Comparison of ENCODE assay signal across 25 mouse cellular contexts in the genomic region with DNA sequence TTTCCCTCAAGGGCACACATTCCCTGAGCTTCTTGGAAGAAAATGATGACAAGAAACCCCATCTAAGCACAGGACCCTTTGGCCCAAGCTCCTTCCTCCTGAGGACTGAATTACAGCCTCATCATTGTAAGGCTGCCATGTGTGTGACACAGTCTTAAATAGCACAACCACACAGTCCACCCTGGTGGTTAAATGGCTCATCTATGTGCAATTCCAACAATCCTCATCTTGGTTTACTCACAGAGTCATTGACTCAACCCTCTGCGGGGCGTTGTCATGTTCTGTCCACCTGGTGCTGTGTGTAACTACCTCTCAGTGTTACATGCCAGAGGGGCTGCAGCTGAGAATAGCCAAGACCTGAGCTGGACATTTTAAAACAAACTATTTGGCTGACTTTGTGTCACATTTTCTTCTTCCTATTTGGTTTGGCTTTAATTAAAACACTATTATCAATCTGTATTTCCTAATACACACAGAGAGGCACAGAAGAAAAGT.
A peak's percentile ranks its signal among the peaks of the same experiment; 100 is the strongest.
DNase-seq lines count a peak whose midpoint lies in the region; ATAC-seq and TF ChIP-seq lines count a peak whose summit lies in the region.
"Had no signal": no experiment of that assay in that cellular context is flagged by ENCODE, and none has a peak within 500 bp of the region (broad histone marks: within the 10 kb centered on the region; RNA-seq: fewer than 3 reads in every experiment).

No protein-coding gene starts in this region.

- H3ac ChIP-seq in C2C12 (ENCODE audit: control insufficient read depth, insufficient read length, low read depth) = no peak overlapping the region

- no peaks in the 10 kb centered on the region for H3K9me3 ChIP-seq in midbrain, embryonic 11.5 days (ENCODE audit: control insufficient read depth, low read length)
- no peaks in the 10 kb centered on the region for H3K9me3 ChIP-seq in midbrain, embryonic 14.5 days (ENCODE audit: control insufficient read depth, low read length)
- H3K9me3 ChIP-seq: embryonic facial prominence, embryonic 13.5 days; embryonic facial prominence, embryonic 15.5 days; forebrain, embryonic 10.5 days; forebrain, embryonic 12.5 days had no signal

- peak; percentile 26 for DNase-seq in midbrain, embryonic 11.5 days (ENCODE audit: low spot score, missing footprints)
- no peak for DNase-seq in midbrain, embryonic 14.5 days
- peak; percentile 28 for DNase-seq in NIH3T3 (ENCODE audit: low read depth)
- no peak for DNase-seq in retina, postnatal 1 day
- no peak for DNase-seq in heart, adult 8-10 months (ENCODE audit: low spot score)
- DNase-seq in urinary bladder, postnatal 25 days (ENCODE audit: low spot score) = no peak
- DNase-seq: adrenal gland, adult 2 months; adrenal gland, postnatal 10 days; adrenal gland, postnatal 25 days; B cell, adult 2 months; cerebellum, adult 11 months; cerebellum, adult 18-20 months; cerebellum, adult 8-10 months; cerebellum, adult 9-11 months; cerebellum, postnatal 14 days; cerebellum, postnatal 36 days; embryo, embryonic 11 days had no signal

- H3K9ac ChIP-seq in midbrain, embryonic 11.5 days (ENCODE audit: low read length) = no peak overlapping the region
- no peak overlapping the region for H3K9ac ChIP-seq in midbrain, embryonic 14.5 days (replicated peaks; ENCODE audit: low read length)
- H3K9ac ChIP-seq: embryonic facial prominence, embryonic 13.5 days; embryonic facial prominence, embryonic 15.5 days; forebrain, embryonic 12.5 days had no signal

- no peak overlapping the region for H3K27ac ChIP-seq in midbrain, embryonic 11.5 days (ENCODE audit: low read depth, low read length)
- H3K27ac ChIP-seq in midbrain, embryonic 14.5 days (replicated peaks; ENCODE audit: low read depth, low read length) = no peak overlapping the region
- H3K27ac ChIP-seq: embryonic facial prominence, embryonic 13.5 days; embryonic facial prominence, embryonic 15.5 days; forebrain, embryonic 10.5 days; forebrain, embryonic 12.5 days had no signal

- H3K27me3 ChIP-seq in midbrain, embryonic 11.5 days (ENCODE audit: control insufficient read depth, insufficient read depth, low read length) = no peaks in the 10 kb centered on the region
- H3K27me3 ChIP-seq in midbrain, embryonic 14.5 days (ENCODE audit: control insufficient read depth, insufficient read depth, low read length) = no peaks in the 10 kb centered on the region
- no peaks in the 10 kb centered on the region for H3K27me3 ChIP-seq in C2C12 (ENCODE audit: control insufficient read depth, insufficient read depth, insufficient read length)
- H3K27me3 ChIP-seq: embryonic facial prominence, embryonic 13.5 days; embryonic facial prominence, embryonic 15.5 days; forebrain, embryonic 12.5 days had no signal

- no peaks in the 10 kb centered on the region for H3K79me3 ChIP-seq in C2C12 (ENCODE audit: low read depth)

- no peak overlapping the region for H3K4me3 ChIP-seq in midbrain, embryonic 11.5 days (ENCODE audit: low read depth, low read length)
- no peak overlapping the region for H3K4me3 ChIP-seq in midbrain, embryonic 14.5 days (replicated peaks; ENCODE audit: low read depth, low read length)
- no peak overlapping the region for H3K4me3 ChIP-seq in C2C12 (ENCODE audit: insufficient read depth, poor library complexity, severe bottlenecking)
- H3K4me3 ChIP-seq: embryonic facial prominence, embryonic 13.5 days; embryonic facial prominence, embryonic 15.5 days; erythroblast, embryonic 14.5 days; forebrain, embryonic 10.5 days; forebrain, embryonic 12.5 days had no signal

- WGBS in midbrain, embryonic 11.5 days = 91% methylated on average over 2 of the region's 2 CpGs
- 96% methylated on average over 2 of the region's 2 CpGs for WGBS in midbrain, embryonic 14.5 days

- no peak for TF ChIP-seq CTCF in C2C12 (IDR thresholded peaks at IDR 0.05; ENCODE audit: control insufficient read depth, insufficient read depth, insufficient read length)

- H3K4me2 ChIP-seq in midbrain, embryonic 11.5 days = no peak overlapping the region
- H3K4me2 ChIP-seq in midbrain, embryonic 14.5 days (ENCODE audit: low read length) = no peak overlapping the region
- H3K4me2 ChIP-seq: embryonic facial prominence, embryonic 13.5 days; embryonic facial prominence, embryonic 15.5 days; forebrain, embryonic 12.5 days had no signal

- H3K36me3 ChIP-seq in midbrain, embryonic 11.5 days (ENCODE audit: control insufficient read depth, insufficient read depth, low read length) = no peaks in the 10 kb centered on the region
- H3K36me3 ChIP-seq in midbrain, embryonic 14.5 days (ENCODE audit: control insufficient read depth, insufficient read depth, low read length) = no peaks in the 10 kb centered on the region
- H3K36me3 ChIP-seq in C2C12 (ENCODE audit: control insufficient read depth, insufficient read depth) = no peaks in the 10 kb centered on the region
- H3K36me3 ChIP-seq: embryonic facial prominence, embryonic 13.5 days; embryonic facial prominence, embryonic 15.5 days; forebrain, embryonic 10.5 days; forebrain, embryonic 12.5 days had no signal

- peaks cover 2% of the 10 kb centered on the region; the same call in 1 of the 2 replicates for H3K4me1 ChIP-seq in midbrain, embryonic 11.5 days (ENCODE audit: control insufficient read depth, insufficient read depth, low read length)
- H3K4me1 ChIP-seq in midbrain, embryonic 14.5 days (ENCODE audit: control insufficient read depth, insufficient read depth, low read length) = peaks cover 8% of the 10 kb centered on the region; the same call in 1 of the 2 replicates
- H3K4me1 ChIP-seq: embryonic facial prominence, embryonic 13.5 days; embryonic facial prominence, embryonic 15.5 days; forebrain, embryonic 10.5 days; forebrain, embryonic 12.5 days had no signal

- ATAC-seq in midbrain, embryonic 11.5 days (ENCODE audit: low FRiP score) = no peak
- no peak for ATAC-seq in midbrain, embryonic 14.5 days (ENCODE audit: low FRiP score, low TSS enrichment)
- ATAC-seq: forebrain, embryonic 14.5 days; forebrain, embryonic 16.5 days had no signal

- H3K79me2 ChIP-seq in C2C12 (ENCODE audit: control insufficient read depth, insufficient read depth) = no peaks in the 10 kb centered on the region

TF ChIP-seq in C2C12, 6 proteins besides CTCF, POLR2A, EP300 and RAD21:
- no peak for TF ChIP-seq USF1 (IDR thresholded peaks at IDR 0.05; ENCODE audit: low read depth)
- TF ChIP-seq FOSL1 (IDR thresholded peaks at IDR 0.05; ENCODE audit: insufficient read depth, low read length, poor library complexity, severe bottlenecking) = peak; percentile 32
- TF ChIP-seq MAX (IDR thresholded peaks at IDR 0.05) = peak; percentile 34
- TF ChIP-seq MYOD1 (IDR thresholded peaks at IDR 0.05; ENCODE audit: control insufficient read depth, insufficient read length, low read depth) = peak; percentile 97

Comparison
In these comparisons a context has a peak if more than half of its experiments do, and no peak if none do; other contexts are left out.
1. DNase-seq: peak in midbrain, embryonic 11.5 days (single experiment) and NIH3T3 (single experiment); none in midbrain, embryonic 14.5 days (single experiment), retina, postnatal 1 day (single experiment), heart, adult 8-10 months (single experiment) and urinary bladder, postnatal 25 days (single experiment).